Mouse (Mus musculus): Measurements from ENCODE around the gene Ankrd44. TPM values are rescaled to one million over a fixed set of nuclear protein-coding genes. Genes with fewer than 3 reads are reported as not detected.
"Not testable (repeated sequence)": the region's sequence is repeated elsewhere in the genome, so short reads cannot be mapped to it uniquely, and the experiment has no call there.

Gene Ankrd44
- polyA plus RNA-seq (2012; ENCODE audit: insufficient read depth, low replicate concordance), result 0.55 TPM in 1 of 2 replicates, not detected in the other

DNA sequence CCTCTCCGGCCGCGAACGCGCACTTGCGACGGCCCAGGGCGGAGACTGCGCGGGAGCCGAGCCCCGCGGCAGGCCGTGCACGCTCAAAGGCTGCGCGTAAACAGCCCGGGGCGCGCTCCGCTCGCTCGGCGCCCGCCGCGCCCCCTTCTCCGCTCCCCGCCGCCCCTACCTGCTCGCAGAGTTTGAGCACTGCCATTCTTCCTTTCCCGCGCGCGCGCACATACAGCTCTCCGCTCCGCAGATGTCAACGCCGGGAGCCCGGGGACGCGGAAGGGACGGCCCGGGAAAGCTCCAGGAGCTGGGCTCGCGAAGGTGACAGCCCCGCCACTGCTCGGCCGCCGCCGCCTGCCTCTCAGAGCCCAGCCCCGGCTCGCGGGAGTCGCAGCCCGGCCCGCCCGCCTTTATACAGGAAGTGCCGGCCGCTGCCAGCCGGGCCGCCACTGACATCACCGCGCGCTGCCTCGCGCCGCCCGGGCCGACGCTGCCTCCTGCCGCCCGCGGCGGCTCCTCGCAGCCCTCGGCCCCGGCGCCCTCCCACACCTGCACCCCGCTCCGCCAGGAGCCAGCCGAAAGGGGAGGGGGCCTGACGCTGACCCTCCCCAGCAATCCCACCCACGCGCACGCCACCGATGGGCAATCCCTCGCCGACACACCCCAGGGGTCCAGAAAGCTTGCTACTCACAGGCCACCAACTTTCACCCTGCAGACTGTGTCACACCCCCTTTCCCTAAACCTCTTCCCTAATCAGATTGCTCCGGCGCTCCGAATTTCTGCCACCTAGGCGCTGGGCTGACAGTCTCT is at the start of gene Ankrd44:
Gene Ankrd44, minus strand, starts transcription at position 417 of the 801 bp plus-strand sequence.
- peaks cover 24% of the 10 kb centered on the region for H3K27me3 ChIP-seq (replicated peaks)

DNA sequence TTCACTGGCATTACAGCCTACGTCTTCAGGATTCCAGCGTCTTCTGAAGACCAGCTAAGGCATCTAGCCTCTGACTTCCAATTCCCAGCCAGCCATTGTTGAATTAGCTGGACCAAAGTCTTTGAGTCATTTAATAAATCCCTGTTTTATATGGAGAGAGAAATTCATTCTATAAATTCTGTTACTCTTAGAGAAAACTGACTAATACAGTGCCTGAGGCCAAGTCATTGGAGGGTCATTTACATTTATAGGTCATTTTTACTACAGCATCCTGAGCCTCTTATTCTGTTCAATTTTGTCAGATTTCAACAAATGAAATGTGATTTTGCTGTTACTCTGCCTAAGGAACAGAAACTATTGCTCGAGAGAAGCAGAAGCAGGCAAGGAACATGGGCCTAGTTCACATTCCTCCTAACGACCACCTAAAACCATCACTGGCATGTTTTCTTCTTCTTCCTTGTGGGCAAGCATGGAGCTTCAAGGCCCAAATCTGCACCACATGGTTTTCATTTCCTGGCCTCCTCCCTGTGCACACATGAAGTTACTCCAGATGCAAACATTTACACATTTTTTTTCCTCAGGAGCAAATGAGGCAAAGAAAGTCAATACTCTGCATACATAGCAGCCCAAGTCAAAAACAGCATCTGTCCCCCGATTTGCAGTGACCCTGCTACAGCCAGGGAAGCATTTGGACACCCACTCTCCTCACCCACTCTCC is 45.7 kb upstream of the Ankrd44 start:
- no peaks in the 10 kb centered on the region for H3K27me3 ChIP-seq (replicated peaks)
- peaks cover 2% of the 10 kb centered on the region for H3K4me1 ChIP-seq
- no peak overlapping the region for H3K4me3 ChIP-seq (replicated peaks)
- TF ChIP-seq FLI1 (IDR thresholded peaks at IDR 0.05; ENCODE audit: low read length) (no peak), GATA1 (IDR thresholded peaks at IDR 0.05; ENCODE audit: borderline replicate concordance, low read length) (no peak)
- H3K9me3 ChIP-seq, result peaks cover 28% of the 10 kb centered on the region
- H3K36me3 ChIP-seq (replicated peaks; ENCODE audit: low read length), result no peaks in the 10 kb centered on the region

More for the DNA sequence above, at the start of gene Ankrd44:
- no peaks in the 10 kb centered on the region for H3K36me3 ChIP-seq (replicated peaks; ENCODE audit: low read length)
- H3K4me1 ChIP-seq, result peaks cover 46% of the 10 kb centered on the region
- H3K9me3 ChIP-seq, result 0 out of 2 replicates have a peak, but pooled peaks cover 2% of the 10 kb centered on the region
- peak within 1 kb of the TSS; percentile 98 for H3K4me3 ChIP-seq (replicated peaks)
- TF ChIP-seq FLI1 (IDR thresholded peaks at IDR 0.05; ENCODE audit: low read length) (no peak), GATA1 (IDR thresholded peaks at IDR 0.05; ENCODE audit: borderline replicate concordance, low read length) (no peak)

DNA sequence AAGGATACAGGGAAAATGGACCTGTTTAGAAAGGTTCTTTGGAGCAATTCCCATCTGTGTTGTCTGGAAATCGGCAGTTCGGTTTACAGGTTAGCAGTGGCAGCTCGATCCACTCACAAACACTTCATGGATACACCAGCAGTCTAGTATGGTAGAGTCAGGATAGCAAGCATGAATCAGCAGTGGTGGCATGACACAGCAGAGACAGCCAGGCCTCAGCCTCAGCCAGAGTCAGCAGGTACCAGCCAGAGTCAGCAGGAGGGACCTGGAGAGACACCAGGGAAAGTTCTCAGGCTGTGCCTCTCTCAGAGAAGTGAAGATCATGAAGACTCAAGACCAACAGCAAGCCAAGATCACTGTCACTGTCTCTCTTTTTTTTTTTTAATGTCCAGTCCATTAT is 40.7 kb upstream of the Ankrd44 start:
- peaks cover 14% of the 10 kb centered on the region for H3K9me3 ChIP-seq
- peaks cover 4% of the 10 kb centered on the region for H3K4me1 ChIP-seq
- no peak for TF ChIP-seq GATA1 (IDR thresholded peaks at IDR 0.05; ENCODE audit: borderline replicate concordance, low read length)
- no peak for TF ChIP-seq FLI1 (IDR thresholded peaks at IDR 0.05; ENCODE audit: low read length)
- peak overlapping the region; percentile 33 for H3K4me3 ChIP-seq (replicated peaks)
- H3K27me3 ChIP-seq (replicated peaks), result no peaks in the 10 kb centered on the region
- no peaks in the 10 kb centered on the region for H3K36me3 ChIP-seq (replicated peaks; ENCODE audit: low read length)

DNA sequence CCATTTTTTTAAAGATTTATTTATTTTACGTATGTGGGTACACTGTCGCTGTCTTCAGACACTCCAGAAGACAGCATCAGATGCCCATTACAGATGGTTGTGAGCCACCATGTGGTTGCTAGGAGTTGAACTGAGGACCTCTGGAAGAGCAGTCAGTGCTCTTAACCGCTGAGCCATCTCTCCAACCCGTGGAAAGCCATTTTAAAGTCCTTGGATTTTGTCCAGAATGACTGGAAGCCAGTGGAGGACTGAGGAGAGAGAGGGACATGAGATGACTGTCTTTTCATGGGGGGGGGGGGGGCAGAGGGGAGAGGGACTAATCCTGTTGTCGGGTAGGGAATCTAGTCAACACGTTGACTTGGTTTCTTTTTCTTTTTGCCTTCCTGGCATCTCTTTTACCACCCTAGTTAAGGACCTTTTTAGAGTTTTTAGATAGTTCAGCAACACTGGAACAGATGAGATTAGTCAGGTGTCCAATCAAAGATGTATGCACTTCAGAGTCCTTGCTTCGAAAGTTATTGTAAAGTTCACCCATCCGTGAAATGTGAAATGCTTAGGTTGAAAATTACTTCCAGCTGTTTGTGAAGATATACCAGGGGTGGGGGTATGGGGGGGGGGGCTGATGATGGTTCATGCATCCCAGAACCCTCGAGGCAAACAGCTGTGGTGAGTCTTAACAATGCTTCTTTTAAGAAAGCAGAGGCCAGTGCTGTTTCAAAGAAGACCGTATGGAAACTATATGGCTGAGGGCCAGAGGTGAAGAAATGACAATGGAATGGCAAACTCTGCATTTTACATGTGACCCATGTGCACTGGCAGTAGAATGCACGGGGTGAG is 39.2 kb upstream of the Ankrd44 start:
- Histone ChIP-seq H3K4me3 (replicated peaks) (no peak overlapping the region), H3K27me3 (replicated peaks) (no peaks in the 10 kb centered on the region), H3K36me3 (replicated peaks; ENCODE audit: low read length) (no peaks in the 10 kb centered on the region), H3K4me1 (peaks cover 4% of the 10 kb centered on the region), H3K9me3 (peaks cover 14% of the 10 kb centered on the region)
- TF ChIP-seq FLI1 (IDR thresholded peaks at IDR 0.05; ENCODE audit: low read length) (no peak), GATA1 (IDR thresholded peaks at IDR 0.05; ENCODE audit: borderline replicate concordance, low read length) (no peak)

DNA sequence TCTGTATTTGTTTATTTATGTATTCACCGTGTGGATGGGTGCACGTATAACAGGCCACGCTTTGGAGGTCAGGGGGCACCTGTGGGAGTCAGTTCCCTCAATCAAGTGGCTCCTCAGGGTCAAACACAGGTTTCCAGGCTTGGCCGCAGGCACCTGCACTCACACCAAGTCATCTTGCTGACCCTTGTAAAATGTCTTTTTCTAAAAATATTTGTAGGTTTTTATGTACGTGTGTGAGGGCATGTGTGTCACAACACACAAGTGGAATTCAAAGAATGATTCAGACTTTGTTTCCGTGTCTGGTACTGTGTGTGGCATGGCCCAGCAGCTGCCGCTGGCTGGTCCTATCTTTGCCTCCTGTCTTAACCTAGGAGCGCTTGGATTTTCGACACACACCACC is 35.5 kb upstream of the Ankrd44 start:
- peaks cover 1% of the 10 kb centered on the region for H3K4me1 ChIP-seq
- H3K36me3 ChIP-seq (replicated peaks; ENCODE audit: low read length), result no peaks in the 10 kb centered on the region
- H3K27me3 ChIP-seq (replicated peaks), result no peaks in the 10 kb centered on the region
- H3K9me3 ChIP-seq, result no peaks in the 10 kb centered on the region
- H3K4me3 ChIP-seq (replicated peaks), result no peak overlapping the region
- TF ChIP-seq FLI1 (IDR thresholded peaks at IDR 0.05; ENCODE audit: low read length) (no peak), GATA1 (IDR thresholded peaks at IDR 0.05; ENCODE audit: borderline replicate concordance, low read length) (no peak)

DNA sequence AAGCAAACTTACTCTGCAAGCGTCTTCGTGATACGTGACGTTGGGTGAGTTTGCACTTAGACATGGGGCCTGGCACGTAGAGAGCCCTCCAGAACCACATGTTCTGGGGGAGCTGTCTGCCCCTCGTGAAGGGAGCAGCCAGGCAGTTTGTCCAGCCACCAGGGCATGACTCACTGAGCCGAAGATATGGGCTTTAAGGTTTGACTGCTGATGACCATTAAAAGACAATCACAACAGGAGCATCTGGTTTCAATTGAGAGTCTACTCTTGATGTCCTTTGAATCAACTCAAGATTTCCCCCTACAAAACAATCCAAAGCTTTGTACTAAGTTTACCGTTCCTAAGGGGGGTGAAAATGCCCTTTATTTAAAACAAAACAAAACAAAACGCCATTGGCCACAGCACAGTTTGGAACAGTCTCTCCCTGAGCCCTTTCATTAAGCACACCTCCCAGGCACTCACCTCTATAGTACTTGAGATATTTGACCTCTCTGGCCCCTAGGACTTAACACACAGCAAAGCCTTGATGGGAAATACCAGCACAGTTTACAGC is 34.5 kb upstream of the Ankrd44 start:
- TF ChIP-seq GATA1 (IDR thresholded peaks at IDR 0.05; ENCODE audit: borderline replicate concordance, low read length), result no peak
- TF ChIP-seq FLI1 (IDR thresholded peaks at IDR 0.05; ENCODE audit: low read length), result no peak

DNA sequence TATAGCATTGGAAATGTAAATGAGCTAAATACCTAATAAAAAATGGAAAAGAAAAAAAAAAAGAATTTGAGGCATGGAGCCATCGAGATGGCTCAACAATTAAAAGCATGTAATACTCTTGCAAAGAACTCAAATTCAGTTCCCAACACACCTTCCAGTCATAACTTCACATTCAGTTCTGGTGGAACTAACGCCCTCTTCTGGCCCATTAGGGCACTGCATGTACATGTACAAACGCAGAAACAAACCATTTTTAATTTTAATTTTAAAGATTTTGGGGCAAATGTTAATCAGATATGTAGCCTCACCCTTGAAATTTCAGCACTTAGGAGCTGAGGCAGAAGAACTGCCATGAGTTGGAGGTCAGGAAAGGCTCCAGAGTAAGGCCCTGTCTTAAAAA is 32.3 kb upstream of the Ankrd44 start:
- Histone ChIP-seq H3K9me3 (no peaks in the 10 kb centered on the region), H3K4me1 (peaks cover 7% of the 10 kb centered on the region; the same call in 1 of the 2 replicates), H3K27me3 (replicated peaks) (no peaks in the 10 kb centered on the region), H3K4me3 (replicated peaks) (no peak overlapping the region), H3K36me3 (replicated peaks; ENCODE audit: low read length) (no peaks in the 10 kb centered on the region)
- no peak for TF ChIP-seq GATA1 (IDR thresholded peaks at IDR 0.05; ENCODE audit: borderline replicate concordance, low read length)
- no peak for TF ChIP-seq FLI1 (IDR thresholded peaks at IDR 0.05; ENCODE audit: low read length)

More for the DNA sequence above, 34.5 kb upstream of the Ankrd44 start:
- H3K27me3 ChIP-seq (replicated peaks), result no peaks in the 10 kb centered on the region
- H3K4me1 ChIP-seq, result peaks cover 3% of the 10 kb centered on the region; the same call in 1 of the 2 replicates
- no peaks in the 10 kb centered on the region for H3K9me3 ChIP-seq
- H3K36me3 ChIP-seq (replicated peaks; ENCODE audit: low read length), result no peaks in the 10 kb centered on the region
- H3K4me3 ChIP-seq (replicated peaks), result no peak overlapping the region

DNA sequence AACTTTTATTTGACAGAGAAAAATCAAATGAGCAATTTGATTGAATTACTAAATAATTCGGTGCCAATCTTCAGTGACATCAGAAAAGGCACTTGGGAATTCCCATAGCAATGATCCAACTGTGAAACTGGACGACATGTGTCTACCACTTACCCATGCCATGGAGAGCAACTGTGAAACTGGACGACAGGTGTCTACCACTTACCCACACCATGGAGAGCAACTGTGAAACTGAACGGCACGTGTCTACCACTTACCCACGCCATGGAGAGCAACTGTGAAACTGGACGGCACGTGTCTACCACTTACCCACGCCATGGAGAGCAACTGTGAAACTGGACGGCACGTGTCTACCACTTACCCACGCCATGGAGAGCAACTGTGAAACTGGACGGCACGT is 30.8 kb upstream of the Ankrd44 start:
- not testable (repeated sequence) for H3K9me3 ChIP-seq; H3K4me3 ChIP-seq (replicated peaks); H3K27me3 ChIP-seq (replicated peaks); H3K36me3 ChIP-seq (replicated peaks; ENCODE audit: low read length); H3K4me1 ChIP-seq

DNA sequence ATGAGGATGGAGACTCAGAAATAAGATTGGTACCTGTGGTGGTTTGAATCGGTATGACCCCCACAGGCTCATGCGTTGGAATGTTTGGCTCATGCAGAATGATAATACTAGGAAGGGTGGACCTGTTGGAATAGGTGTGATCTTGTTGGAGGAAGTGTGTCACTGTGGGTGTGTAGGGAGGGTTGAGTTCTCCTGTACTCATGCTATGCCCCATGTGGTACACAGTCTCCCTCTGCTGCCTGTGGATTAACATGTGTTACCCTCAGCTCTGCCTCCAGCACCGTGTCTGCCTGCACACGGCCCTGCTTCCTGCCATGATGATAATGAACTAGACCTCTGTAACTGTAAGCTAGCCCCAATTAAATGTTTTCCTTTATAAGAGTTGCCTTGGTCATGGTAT is 28.7 kb upstream of the Ankrd44 start:
- Histone ChIP-seq H3K27me3 (replicated peaks) (no peaks in the 10 kb centered on the region), H3K9me3 (peaks cover 5% of the 10 kb centered on the region), H3K4me3 (replicated peaks) (peak overlapping the region; percentile 2), H3K36me3 (replicated peaks; ENCODE audit: low read length) (no peaks in the 10 kb centered on the region), H3K4me1 (peaks cover 7% of the 10 kb centered on the region; the same call in 1 of the 2 replicates)
- TF ChIP-seq FLI1 (IDR thresholded peaks at IDR 0.05; ENCODE audit: low read length), result no peak
- no peak for TF ChIP-seq GATA1 (IDR thresholded peaks at IDR 0.05; ENCODE audit: borderline replicate concordance, low read length)

All from megakaryocyte, embryonic 14.5 days (primary cell).